In the genomic region with DNA sequence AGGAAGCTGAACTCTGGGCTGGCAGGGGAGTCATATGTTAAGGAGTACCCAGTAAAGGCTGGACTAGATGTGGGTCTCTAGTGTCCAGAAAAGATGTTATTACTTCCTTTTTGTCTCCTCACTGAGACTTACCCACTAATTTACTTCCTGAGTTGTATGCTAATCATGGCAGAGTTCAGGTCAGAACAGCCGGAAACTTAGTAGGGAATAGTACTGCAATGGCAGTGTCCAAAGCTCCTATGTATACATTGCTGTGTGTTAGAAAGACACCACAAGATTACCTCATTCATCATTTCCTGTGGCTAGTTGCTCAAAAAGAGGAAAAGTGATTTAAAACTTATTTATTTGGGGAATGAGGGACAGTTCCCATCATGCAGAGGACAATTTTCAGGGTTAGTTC, we compare ENCODE assay signal across 29 mouse cellular contexts. TPM values are rescaled to one million over a fixed set of nuclear protein-coding genes. Genes with fewer than 3 reads are reported as not detected.
DNase-seq lines count a peak whose midpoint lies in the region; ATAC-seq and TF ChIP-seq lines count a peak whose summit lies in the region.
"Had no signal": no experiment of that assay in that cellular context is flagged by ENCODE, and none has a peak within 500 bp of the region (broad histone marks: within the 10 kb centered on the region; RNA-seq: fewer than 3 reads in every experiment).

No protein-coding gene starts in this region.

- no peak for TF ChIP-seq CTCF in bone marrow macrophage, adult 2 months (IDR thresholded peaks at IDR 0.05; ENCODE audit: low read depth, low read length)

- peak; percentile 90 for ATAC-seq in granulocyte monocyte progenitor cell, adult 5-6 weeks (replicated peaks; ENCODE audit: poor library complexity, severe bottlenecking)
- peak; percentile 57 for ATAC-seq in megakaryocyte, adult 5-6 weeks (ENCODE audit: poor library complexity, severe bottlenecking)
- peak; percentile 71 for ATAC-seq in monocyte, adult 5-6 weeks (replicated peaks; ENCODE audit: insufficient number of reproducible peaks, low FRiP score, low TSS enrichment, poor library complexity, severe bottlenecking)
- ATAC-seq: activated CD4-positive, CD25-positive, alpha-beta regulatory T cell, adult 4 months; CD4-positive, CD25-positive, alpha-beta regulatory T cell, adult 4 months; forebrain, embryonic 16.5 days; Patski had no signal

- no peak for TF ChIP-seq POLR2A in bone marrow macrophage, adult 2 months (IDR thresholded peaks at IDR 0.05; ENCODE audit: borderline replicate concordance, low read depth, low read length)

- DNase-seq in kidney, postnatal 10 days = no peak
- DNase-seq in right cerebral cortex, postnatal 14 days = no peak
- DNase-seq in left cerebral cortex, postnatal 25 days (ENCODE audit: low spot score in 2 of 2) = no peak
- DNase-seq in frontal cortex, postnatal 25 days (ENCODE audit: low spot score in 2 of 2) = no peak
- DNase-seq: adrenal gland, adult 8-10 months; adrenal gland, postnatal 14 days; adrenal gland, postnatal 36 days; B cell, adult 2 months; cerebellum, adult 11 months; cerebellum, adult 18-20 months; cerebellum, adult 8-10 months; cerebellum, adult 9-11 months; cerebellum, postnatal 14 days; cerebellum, postnatal 36 days; embryo, embryonic 11 days had no signal

- H3K4me1 ChIP-seq in bone marrow macrophage, adult 2 months (ENCODE audit: control insufficient read depth, insufficient read depth, low read length) = peaks cover 47% of the 10 kb centered on the region
- H3K4me1 ChIP-seq: embryonic facial prominence, embryonic 15.5 days; forebrain, embryonic 12.5 days had no signal

- peak overlapping the region; percentile 60 for H3K27ac ChIP-seq in bone marrow macrophage, adult 2 months (ENCODE audit: insufficient read depth, low read depth, low read length)
- H3K27ac ChIP-seq: embryonic facial prominence, embryonic 13.5 days; embryonic facial prominence, embryonic 15.5 days; forebrain, embryonic 10.5 days; forebrain, embryonic 12.5 days had no signal

- intact Hi-C loops in left cerebral cortex, postnatal 25 days (cut with DNase I) = no loop called here

- no peak overlapping the region for H3K4me3 ChIP-seq in bone marrow macrophage, adult 2 months (ENCODE audit: insufficient read depth, low read length)
- H3K4me3 ChIP-seq: embryonic facial prominence, embryonic 13.5 days; embryonic facial prominence, embryonic 15.5 days; erythroblast, embryonic 14.5 days; forebrain, embryonic 10.5 days; forebrain, embryonic 12.5 days had no signal

RNA-seq across cellular contexts. Expression of gene Lcp2, which starts 21.6 kb away (rescaled TPM):
- 96.8 and 118 TPM in 2 replicates for polyA plus RNA-seq in bone marrow macrophage, adult 2 months (2012; ENCODE audit: insufficient read depth, insufficient read length, missing spikeins)
- total RNA-seq in granulocyte monocyte progenitor cell, adult 5-6 weeks (2014; fragmentation: Nextera tagmentation) = 43.5 and 55.4 TPM in 2 replicates
- 22.0 and 34.6 TPM in 2 replicates for total RNA-seq in granulocyte monocyte progenitor cell, adult 5-6 weeks (2017)
- total RNA-seq in megakaryocyte, adult 5-6 weeks (2015) = 205 and 221 TPM in 2 replicates
- 94.8 and 109 TPM in 2 replicates for total RNA-seq in megakaryocyte, adult 5-6 weeks (2017)
- total RNA-seq in monocyte, adult 5-6 weeks (2017) = 193 to 222 TPM (median 205 TPM) in 3 replicates
- 1 to 10 TPM; 3.2 to 5.0 TPM for total RNA-seq in left cerebral cortex, postnatal 25 days (2021)
- polyA plus RNA-seq: Patski had no signal

RNA-seq across cellular contexts. Expression of gene Kcnip1, which starts 32.1 kb away (rescaled TPM):
- polyA plus RNA-seq in bone marrow macrophage, adult 2 months (2012; ENCODE audit: insufficient read depth, insufficient read length, missing spikeins) = not detected in 2 replicates
- not detected in 2 replicates for total RNA-seq in granulocyte monocyte progenitor cell, adult 5-6 weeks (2014; fragmentation: Nextera tagmentation)
- total RNA-seq in granulocyte monocyte progenitor cell, adult 5-6 weeks (2017) = not detected in 2 replicates
- 0.09 TPM in 1 of 2 replicates, not detected in the other for total RNA-seq in megakaryocyte, adult 5-6 weeks (2015)
- 0.18 TPM in 1 of 2 replicates, not detected in the other for total RNA-seq in megakaryocyte, adult 5-6 weeks (2017)
- total RNA-seq in monocyte, adult 5-6 weeks (2017) = 0.19 TPM in 1 of 3 replicates, not detected in the others
- total RNA-seq in left cerebral cortex, postnatal 25 days (2021) = 10 to 100 TPM; 29.8 to 32.3 TPM
- polyA plus RNA-seq: activated CD4-positive, CD25-positive, alpha-beta regulatory T cell, adult 4 months; CD4-positive, CD25-positive, alpha-beta regulatory T cell, adult 4 months; erythroblast, embryonic 14.5 days; G1E; Patski had no signal

Comparison
In these comparisons a context has a peak if more than half of its experiments do, and no peak if none do; other contexts are left out.
1. RNA of gene Kcnip1, which starts 32.1 kb away (total RNA-seq): 29.8 to 32.3 TPM in left cerebral cortex, postnatal 25 days; 0.09 to 0.18 TPM in megakaryocyte, adult 5-6 weeks, not detected in granulocyte monocyte progenitor cell, adult 5-6 weeks and 0.19 TPM in monocyte, adult 5-6 weeks; every median in the first group is over 10 times any median in the second.
2. Peak in every context shown above with its lines, with median percentiles within 50 percentile points of each other: ATAC-seq.